ENCODE assay signal across 8 mouse cellular contexts in genomic region chr8:95204039-95204380, GRCm38 (mm10). TPM values are rescaled to one million over a fixed set of nuclear protein-coding genes. Genes with fewer than 3 reads are reported as not detected.
A peak's percentile ranks its signal among the peaks of the same experiment; 100 is the strongest.
DNase-seq lines count a peak whose midpoint lies in the region; ATAC-seq and TF ChIP-seq lines count a peak whose summit lies in the region.

No protein-coding gene starts in this region.

- no peaks in the 10 kb centered on the region for H3K36me3 ChIP-seq in intestine, embryonic 15.5 days
- H3K36me3 ChIP-seq in midbrain, embryonic 16.5 days (ENCODE audit: control insufficient read depth, insufficient read depth, low read length): no peaks in the 10 kb centered on the region
- H3K36me3 ChIP-seq in spleen, adult 2 months (ENCODE audit: control insufficient read depth, insufficient read depth, low read length): no peaks in the 10 kb centered on the region

- no peak overlapping the region for H3K4me3 ChIP-seq in intestine, embryonic 15.5 days (replicated peaks)
- H3K4me3 ChIP-seq in midbrain, embryonic 16.5 days (ENCODE audit: low read depth, low read length): no peak overlapping the region
- no peak overlapping the region for H3K4me3 ChIP-seq in spleen, adult 2 months (ENCODE audit: extremely low read depth, insufficient read depth, insufficient read length)

- no peaks in the 10 kb centered on the region for H3K27me3 ChIP-seq in intestine, embryonic 15.5 days (replicated peaks)
- H3K27me3 ChIP-seq in midbrain, embryonic 16.5 days (ENCODE audit: control insufficient read depth, insufficient read depth, low read depth, low read length): no peaks in the 10 kb centered on the region
- no peaks in the 10 kb centered on the region for H3K27me3 ChIP-seq in spleen, adult 2 months (ENCODE audit: control insufficient read depth, insufficient read depth, low read length)

- no peak for TF ChIP-seq POLR2A in spleen, adult 2 months (IDR thresholded peaks at IDR 0.05; ENCODE audit: low read depth, low read length)

- intact Hi-C loops in gastrocnemius, postnatal 36 days (cut with DNase I): loop anchor here (5.0 to 10.0 kb wide), 2 partner anchors 37 to 99 kb away; no protein-coding TSS in a partner anchor
- intact Hi-C loops in left cerebral cortex, postnatal 36 days (cut with DNase I): loop anchor here (2.0 to 10.0 kb wide), 3 partner anchors 69 to 261 kb away; no protein-coding TSS in a partner anchor

- H3K9ac ChIP-seq in intestine, embryonic 15.5 days: no peak overlapping the region
- H3K9ac ChIP-seq in midbrain, embryonic 16.5 days (ENCODE audit: low read depth, low read length): 0 out of 2 replicates have a peak overlapping the region, but pooled peaks have one; percentile 4

- peak; percentile 81 for DNase-seq in CD4-positive, CD25-positive, alpha-beta regulatory T cell, adult 2 months (ENCODE audit: low read depth, low spot score)
- DNase-seq in embryo, embryonic 10 days (ENCODE audit: low spot score): peak; percentile 89
- DNase-seq in gastrocnemius, postnatal 36 days: peak; percentile 49 to 57
- peak; percentile 52 to 64 for DNase-seq in left cerebral cortex, postnatal 36 days (ENCODE audit: low spot score in 2 of 2)
- DNase-seq in spleen, adult 2 months (ENCODE audit: low read depth in 1 of 2, low spot score in 2 of 2): peak; percentile 8 to 38

- peak; percentile 83; the same call in 1 of the 2 replicates for TF ChIP-seq CTCF in spleen, adult 2 months (IDR thresholded peaks at IDR 0.05; ENCODE audit: extremely low read depth, insufficient read depth, insufficient read length, insufficient replicate concordance)

- no peak overlapping the region for H3K27ac ChIP-seq in intestine, embryonic 15.5 days
- H3K27ac ChIP-seq in midbrain, embryonic 16.5 days (ENCODE audit: low read length): no peak overlapping the region
- H3K27ac ChIP-seq in spleen, adult 2 months (ENCODE audit: insufficient read depth, low read length): no peak overlapping the region

- H3K4me2 ChIP-seq in intestine, embryonic 15.5 days (replicated peaks): no peak overlapping the region
- no peak overlapping the region for H3K4me2 ChIP-seq in midbrain, embryonic 16.5 days (ENCODE audit: low read length)

- no peaks in the 10 kb centered on the region for H3K9me3 ChIP-seq in intestine, embryonic 15.5 days
- no peaks in the 10 kb centered on the region for H3K9me3 ChIP-seq in midbrain, embryonic 16.5 days (replicated peaks; ENCODE audit: control insufficient read depth, low read length, poor library complexity, severe bottlenecking)

- H3K4me1 ChIP-seq in intestine, embryonic 15.5 days (replicated peaks): 0 out of 2 replicates have a peak, but pooled peaks cover 4% of the 10 kb centered on the region
- H3K4me1 ChIP-seq in midbrain, embryonic 16.5 days (ENCODE audit: control insufficient read depth, insufficient read depth, low read length): 0 out of 2 replicates have a peak, but pooled peaks cover 3% of the 10 kb centered on the region
- no peaks in the 10 kb centered on the region for H3K4me1 ChIP-seq in spleen, adult 2 months (ENCODE audit: control insufficient read depth, insufficient read depth, insufficient read length)

- no peak for ATAC-seq in CD4-positive, CD25-positive, alpha-beta regulatory T cell, adult 4 months
- peak; percentile 55; the same call in 1 of the 2 replicates for ATAC-seq in intestine, embryonic 15.5 days
- ATAC-seq in midbrain, embryonic 16.5 days: peak; percentile 82

- 18% methylated on average over 10 of the region's 10 CpGs for WGBS in intestine, embryonic 15.5 days
- 16% methylated on average over 10 of the region's 10 CpGs for WGBS in midbrain, embryonic 16.5 days
- 20% methylated on average over 10 of the region's 10 CpGs for WGBS in spleen, adult 2 months

RNA-seq across cellular contexts. Expression of gene Kifc3, which starts 1.4 kb away (rescaled TPM):
- polyA plus RNA-seq in CD4-positive, CD25-positive, alpha-beta regulatory T cell, adult 4 months (2017; shearing (Covaris generic)): not detected
- 10 to 100 TPM in 1 of 2 experiments, 1 to 10 TPM in 1; 6.9 to 10.9 TPM for total RNA-seq in gastrocnemius, postnatal 36 days (2021)
- 28.6 and 31.3 TPM in 2 replicates for polyA plus RNA-seq in intestine, embryonic 15.5 days (2015; fragmentation: Nextera tagmentation; extraction: Ambion mirVana)
- total RNA-seq in left cerebral cortex, postnatal 36 days (2021): 10 to 100 TPM; 51.8 to 59.0 TPM
- 28.2 and 31.1 TPM in 2 replicates for polyA plus RNA-seq in midbrain, embryonic 16.5 days (2015; fragmentation: Nextera tagmentation; extraction: Ambion mirVana)
- 9.8 and 14.3 TPM in 2 replicates for polyA plus RNA-seq in spleen, adult 2 months (2012; rRNA removed)

Comparison
In these comparisons a context has a peak if more than half of its experiments do, and no peak if none do; other contexts are left out.
1. DNase-seq: peak in every context shown above with its lines; median percentile 89 in embryo, embryonic 10 days; 81 in CD4-positive, CD25-positive, alpha-beta regulatory T cell, adult 2 months; 58 in left cerebral cortex, postnatal 36 days; 53 in gastrocnemius, postnatal 36 days; 23 in spleen, adult 2 months.